Mouse (Mus musculus): ENCODE data around the gene Adora2a.
"Not testable (repeated sequence)": the region's sequence is repeated elsewhere in the genome, so short reads cannot be mapped to it uniquely, and the experiment has no call there.

Gene Adora2a

DNA sequence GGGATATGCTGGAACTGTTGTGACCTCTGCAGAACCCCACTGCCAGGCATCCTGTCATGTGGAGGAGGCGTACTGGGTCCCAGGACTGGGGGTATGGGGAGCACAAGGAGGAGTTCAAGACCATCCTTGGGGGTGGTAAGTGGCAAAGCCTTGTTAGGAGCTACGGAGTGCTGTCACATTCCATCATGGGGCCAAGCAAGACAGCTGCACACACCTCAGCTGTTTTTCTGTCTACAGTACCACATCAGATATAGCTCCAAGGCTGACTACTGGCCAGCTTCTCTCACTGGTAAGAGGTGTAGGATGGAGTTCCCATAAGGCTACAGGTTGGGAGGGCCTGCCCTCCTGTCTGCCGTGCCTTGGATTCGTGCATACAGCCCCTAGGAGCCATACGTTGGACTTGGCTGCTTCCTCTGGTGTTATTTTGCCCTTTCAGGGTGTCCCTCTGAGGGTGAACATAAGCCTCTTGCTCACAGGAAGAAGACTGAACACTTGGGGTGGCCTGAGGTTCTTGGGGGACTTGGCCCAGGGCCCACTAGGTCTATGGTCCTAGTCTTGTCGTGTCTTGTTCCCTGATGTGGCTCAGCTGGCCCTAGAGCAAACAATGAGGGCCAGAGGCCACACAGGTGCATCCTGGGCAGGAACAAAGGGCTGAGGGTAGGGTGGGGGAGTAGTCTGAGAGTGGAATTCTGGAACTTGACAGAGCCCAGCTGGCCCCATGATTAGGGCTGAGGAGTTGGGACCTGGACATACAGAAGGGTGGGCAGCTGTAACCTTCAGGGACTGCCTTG, 2.3 kb upstream of the Adora2a start:
- no peak for DNase-seq (ENCODE audit: low read depth)

DNA sequence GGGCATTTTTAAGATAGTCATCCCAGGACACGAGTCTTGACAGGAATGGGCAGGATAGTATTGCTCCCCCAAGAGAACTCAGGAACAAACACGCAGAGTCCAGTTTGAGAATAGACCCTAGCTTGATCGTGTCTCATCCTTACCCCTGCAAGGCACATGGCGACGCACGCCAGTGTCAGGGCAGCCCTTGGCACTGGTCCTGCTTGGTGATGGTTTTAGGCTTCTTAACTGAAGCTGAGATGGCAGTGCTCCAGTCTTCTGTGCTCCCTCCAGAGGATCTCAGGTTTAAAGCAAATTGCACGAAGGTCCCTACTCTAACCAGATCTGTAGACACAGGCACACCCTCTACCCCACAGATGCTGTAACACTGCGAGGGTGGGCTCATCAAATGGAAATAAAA, 921 bp upstream of the Adora2a start:
- no peak for DNase-seq (ENCODE audit: low read depth)

DNA sequence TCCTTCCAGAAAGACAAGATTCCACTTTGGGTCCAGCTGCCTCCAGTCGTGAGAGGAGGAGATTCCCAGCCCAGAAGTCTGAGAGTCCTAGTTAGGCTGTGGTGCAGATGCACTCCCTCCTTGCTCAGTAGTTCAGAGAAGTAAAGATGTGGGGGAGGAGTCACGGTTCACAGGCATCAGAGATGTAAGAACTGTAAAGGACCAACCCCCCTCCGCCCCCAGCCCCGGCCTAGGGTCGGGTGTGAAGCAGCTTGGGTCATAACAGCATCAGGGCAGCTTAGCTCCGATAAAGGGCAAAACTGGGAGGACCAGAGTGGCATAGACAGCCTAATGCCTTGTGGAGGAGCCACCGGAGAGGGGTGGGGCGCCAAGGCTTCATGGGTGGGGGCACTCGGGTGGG, 205 bp upstream of the Adora2a start:
- DNase-seq (ENCODE audit: low read depth): no peak

DNA sequence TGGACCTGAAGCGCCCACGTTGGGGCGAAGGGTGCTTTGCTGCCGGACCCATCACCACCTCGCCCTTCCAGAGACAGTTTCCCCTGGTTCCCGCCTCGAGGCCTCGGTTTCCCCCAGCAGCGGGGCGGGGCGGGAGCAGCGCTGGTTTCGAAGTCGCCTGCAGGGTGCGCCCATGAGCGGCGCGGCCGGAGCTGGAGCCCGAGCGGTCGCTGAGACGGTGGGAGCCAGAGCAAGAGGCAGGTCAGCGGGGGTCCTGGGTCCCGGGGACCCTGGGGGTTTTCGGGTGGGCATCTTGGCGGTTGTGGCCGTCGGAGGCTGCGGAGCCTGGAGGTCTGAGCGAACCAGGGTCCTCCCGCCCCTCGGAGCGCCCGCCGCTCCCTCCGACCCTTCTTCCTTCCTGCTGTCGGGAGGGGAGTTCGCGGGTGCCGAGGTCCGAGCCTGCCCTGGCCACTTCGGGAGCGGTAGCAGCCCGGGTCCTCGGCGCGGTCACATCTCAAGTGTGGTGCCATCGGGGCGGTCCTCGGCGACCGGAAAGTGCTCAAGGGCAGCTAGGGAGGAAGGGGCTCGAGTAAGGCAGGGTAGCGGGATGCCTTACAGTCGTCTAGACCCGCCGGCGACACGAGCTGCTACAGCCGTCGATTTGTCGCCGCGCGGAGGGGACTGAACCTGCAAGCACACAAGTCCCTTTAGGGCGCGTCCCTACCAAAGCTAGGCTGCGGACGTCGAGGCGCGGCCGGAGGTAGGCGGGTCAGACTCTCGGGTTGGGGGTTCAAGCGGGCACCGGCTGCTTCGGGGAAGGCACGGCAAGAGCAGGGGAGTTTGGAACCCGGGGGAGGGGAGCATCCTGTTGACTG, 458 bp downstream of the Adora2a start:
- no peak for DNase-seq (ENCODE audit: low read depth)

DNA sequence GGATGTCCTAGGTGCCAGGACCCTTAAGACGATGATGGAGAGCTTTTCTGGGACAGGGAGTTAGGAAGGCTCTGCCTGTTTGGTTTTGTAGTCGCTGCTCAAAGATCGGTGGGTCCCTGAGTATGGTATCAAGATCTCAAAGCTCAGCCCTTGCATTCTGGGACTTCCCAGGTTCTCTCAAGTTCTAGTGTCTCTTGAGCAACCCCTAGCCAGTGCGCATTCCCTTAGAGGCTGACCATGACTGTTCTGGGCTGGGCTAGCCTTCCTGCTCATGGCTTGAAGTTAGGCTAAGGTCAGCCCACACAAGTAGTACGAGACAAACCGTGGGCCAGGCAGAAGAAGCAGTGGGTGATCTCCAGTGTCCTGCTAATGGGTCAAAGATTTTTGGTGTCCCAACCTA, 1.5 kb downstream of the Adora2a start:
- DNase-seq (ENCODE audit: low read depth): no peak

DNA sequence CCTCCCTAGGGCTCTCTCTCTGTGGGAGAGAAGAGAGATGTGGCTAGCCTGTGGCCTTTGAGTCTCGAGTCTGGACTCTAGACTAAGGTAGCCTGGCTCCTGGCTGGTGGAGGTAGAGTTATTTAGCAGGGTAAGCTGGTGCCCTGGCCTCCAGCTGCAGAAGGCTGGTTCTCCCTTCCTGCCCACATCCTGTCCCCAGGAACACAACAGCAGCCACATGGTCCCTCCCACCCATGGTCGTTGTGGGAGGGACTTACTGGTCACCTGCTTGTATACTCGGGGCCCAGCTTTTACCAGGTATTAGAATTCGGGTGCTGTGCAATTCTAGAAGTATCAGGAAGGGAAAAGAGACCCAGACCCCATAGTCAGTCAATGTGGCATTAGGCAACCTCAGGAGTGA, 3.6 kb downstream of the Adora2a start:
- DNase-seq (ENCODE audit: low read depth): no peak

DNA sequence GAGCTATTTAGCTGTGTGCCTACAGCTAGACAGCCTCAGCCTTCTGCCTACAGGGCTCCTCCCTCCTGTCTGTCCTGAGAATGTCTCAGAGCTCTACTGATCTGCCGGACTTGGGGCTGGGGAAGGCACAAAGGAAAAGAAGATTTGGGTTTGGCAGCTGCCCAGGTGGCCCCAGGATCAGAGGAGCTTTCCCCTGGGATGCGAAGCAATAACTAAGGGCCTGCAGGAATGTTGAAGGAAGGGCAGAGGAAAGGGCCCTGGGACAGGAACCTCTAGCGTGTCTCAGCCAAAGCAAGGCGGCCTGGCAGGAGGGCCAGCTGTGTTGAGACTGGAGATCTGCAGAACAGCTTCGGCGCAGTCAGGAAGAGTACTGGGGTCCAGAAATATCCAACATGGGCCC, 6.3 kb downstream of the Adora2a start:
- peak; percentile 41 for DNase-seq (ENCODE audit: low read depth)

DNA sequence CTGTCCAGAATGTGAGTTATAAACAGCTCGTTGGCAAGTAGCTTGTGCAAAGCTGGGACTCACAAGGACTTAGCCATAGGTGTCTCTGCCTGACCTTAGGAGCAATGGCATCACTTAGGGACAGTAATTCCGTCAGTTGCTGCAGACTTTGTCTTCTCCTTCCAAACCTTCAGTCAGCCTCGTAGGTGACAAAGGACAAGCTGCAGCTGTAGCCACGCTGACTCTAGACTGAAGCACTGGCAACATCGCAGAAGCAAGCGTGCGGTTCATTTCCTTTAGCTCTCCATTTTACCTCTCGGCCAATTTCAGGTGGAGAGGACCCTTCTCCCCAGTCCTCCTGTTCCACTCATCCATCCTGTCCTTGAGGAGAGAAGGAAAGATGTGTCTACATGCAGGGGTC, 7.3 kb downstream of the Adora2a start:
- DNase-seq (ENCODE audit: low read depth): no peak

DNA sequence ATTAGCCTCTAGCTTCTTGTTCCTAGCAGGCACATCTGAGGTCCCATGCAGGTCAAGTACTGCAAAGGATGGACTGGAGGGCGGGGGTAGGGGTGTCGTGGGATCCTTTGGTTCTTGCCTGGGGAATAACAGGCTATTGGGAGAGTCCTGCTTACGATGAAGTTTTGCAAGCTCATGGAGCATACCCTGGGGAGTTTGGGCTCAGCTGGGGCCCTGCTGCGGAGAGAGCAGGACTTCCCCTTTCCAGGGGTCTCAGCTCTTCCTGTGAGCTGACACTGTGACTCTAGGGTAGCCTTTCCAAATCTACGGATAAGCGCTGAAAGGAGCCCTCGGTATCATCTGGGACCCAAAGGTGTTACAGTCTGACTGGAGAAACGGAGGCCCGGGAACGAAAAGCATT, 7.7 kb downstream of the Adora2a start:
- no peak for DNase-seq (ENCODE audit: low read depth)

DNA sequence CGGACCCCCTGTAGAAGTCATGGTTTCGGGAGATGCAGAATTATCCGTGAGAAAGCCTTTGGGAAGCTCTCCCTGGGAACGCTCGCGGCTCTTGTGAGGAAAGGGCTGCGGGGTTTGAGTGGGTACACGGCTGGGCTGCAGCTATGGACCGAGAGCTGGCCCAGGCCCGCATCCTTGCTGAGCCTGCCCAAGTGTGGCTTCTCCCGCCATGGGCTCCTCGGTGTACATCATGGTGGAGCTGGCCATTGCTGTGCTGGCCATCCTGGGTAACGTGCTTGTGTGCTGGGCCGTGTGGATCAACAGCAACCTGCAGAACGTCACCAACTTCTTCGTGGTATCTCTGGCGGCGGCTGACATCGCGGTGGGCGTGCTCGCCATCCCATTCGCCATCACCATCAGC, 9.1 kb downstream of the Adora2a start:
- DNase-seq (ENCODE audit: low read depth): no peak

DNA sequence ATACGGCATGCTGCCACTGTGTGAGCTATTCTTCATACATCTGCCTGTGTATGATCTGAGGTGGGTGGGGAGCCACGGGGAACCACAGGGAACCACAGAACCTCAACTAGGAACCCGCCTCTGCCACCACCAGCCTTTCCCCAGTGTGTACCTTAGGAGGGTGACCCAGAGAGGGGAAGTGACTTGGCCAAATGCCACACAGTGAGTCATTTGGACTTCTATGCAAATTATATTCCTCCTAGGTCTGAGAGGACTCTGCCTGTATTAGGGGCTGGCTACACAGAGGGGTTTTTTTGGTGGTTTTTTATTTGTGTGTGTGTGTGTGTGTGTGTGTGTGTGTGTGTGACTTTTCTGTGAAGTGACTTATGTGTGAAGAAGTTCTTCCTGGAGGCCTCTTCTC, 9.9 kb downstream of the Adora2a start:
- peak; percentile 45 for DNase-seq (ENCODE audit: low read depth)

DNA sequence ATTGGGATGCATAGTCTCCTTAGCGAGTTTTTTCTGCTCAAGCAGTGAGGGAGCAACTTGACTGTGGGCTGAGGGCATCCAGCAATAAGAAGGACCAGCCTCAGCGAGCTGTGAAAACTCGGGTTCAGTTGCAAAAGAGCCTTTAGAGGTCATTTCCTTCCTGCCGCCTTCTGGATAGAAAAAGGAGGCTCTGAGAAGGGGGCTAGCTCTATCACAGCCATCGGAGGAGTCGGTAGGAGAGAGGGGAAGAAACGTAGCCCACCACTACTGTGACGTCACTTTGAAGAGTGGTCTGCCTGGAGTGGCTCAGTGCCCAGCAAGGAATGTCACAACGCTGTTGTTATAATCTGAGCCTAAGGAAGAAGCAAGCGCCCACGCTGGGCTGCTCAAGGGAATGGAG, 10.4 kb downstream of the Adora2a start:
- DNase-seq (ENCODE audit: low read depth): no peak

DNA sequence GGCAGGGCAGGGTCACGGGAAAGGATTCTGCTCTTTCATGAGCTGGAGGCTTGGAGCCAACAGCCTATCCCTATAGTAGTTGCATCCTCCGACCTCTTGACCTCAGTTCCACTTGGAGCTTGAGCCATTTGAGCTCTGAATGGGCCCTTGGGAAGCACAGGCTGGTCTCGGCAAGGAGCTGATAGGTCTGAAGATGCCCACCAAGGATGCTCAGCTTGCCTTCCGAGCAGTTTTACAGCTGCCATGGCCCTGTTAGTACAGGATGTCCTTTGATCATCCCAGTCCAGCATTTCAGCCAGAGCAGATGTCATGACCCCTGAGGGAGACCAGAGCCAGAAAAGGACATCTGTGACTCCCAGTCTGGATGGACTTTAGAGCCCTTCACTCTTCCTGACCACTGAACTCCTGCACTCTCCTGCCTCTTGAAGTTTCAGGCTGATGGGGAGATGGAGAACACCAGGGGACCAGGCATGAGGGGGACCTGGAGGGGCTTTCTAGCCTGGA, 11.6 kb downstream of the Adora2a start:
- no peak for DNase-seq (ENCODE audit: low read depth)

DNA sequence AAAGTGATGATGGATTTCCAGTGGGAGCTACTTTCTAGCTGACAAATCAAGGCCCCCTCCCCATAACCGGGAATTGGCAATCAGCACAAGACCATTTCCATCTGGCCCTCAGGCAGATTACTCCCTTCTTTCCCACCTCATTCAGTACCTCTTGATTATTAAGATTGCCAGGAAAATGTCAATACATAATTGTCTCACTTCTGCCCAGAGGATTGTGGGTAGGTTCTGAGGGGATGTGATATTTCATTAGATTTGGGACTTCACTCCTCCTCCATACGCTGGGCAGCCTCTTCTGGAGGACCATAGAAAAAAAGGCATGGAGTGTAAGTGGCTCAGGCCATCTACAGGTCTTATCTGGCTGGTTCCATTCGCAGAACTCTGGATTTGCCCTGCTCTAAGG, 15.6 kb downstream of the Adora2a start:
- no peak for DNase-seq (ENCODE audit: low read depth)

DNA sequence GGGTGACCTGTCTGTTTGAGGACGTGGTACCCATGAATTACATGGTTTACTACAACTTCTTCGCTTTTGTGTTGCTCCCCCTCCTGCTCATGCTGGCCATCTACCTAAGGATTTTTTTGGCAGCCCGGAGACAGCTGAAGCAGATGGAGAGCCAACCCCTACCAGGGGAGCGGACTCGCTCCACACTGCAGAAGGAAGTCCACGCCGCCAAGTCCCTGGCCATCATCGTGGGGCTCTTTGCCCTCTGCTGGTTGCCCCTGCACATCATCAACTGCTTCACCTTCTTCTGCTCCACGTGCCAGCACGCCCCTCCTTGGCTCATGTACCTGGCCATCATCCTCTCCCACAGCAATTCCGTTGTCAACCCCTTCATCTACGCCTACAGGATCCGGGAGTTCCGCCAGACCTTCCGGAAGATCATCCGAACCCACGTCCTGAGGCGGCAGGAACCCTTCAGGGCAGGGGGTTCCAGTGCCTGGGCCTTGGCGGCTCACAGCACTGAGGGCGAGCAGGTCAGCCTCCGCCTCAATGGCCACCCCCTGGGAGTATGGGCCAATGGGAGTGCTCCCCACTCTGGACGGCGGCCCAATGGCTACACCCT, 16.6 kb downstream of the Adora2a start:
- DNase-seq (ENCODE audit: low read depth): no peak

DNA sequence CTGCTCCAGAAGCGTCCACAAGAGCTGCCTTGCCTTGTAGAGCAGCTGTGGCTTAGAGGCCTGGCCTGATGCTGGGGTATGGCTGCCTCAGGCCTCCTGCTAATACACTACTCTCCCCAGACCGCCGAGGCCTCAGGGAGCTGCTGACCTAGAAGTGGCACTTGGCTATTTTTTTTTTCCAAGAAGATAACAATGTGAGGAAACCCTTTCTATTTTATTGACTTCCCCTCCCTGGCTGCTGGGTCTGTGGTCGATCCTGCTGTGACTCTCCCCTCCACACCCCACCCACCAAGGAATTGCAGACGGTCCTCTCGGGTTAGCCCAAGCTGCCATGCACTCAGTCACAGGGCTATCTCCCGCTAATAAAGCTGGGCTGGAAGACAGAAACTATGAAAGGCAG, 17.5 kb downstream of the Adora2a start:
- DNase-seq (ENCODE audit: low read depth): no peak

DNA sequence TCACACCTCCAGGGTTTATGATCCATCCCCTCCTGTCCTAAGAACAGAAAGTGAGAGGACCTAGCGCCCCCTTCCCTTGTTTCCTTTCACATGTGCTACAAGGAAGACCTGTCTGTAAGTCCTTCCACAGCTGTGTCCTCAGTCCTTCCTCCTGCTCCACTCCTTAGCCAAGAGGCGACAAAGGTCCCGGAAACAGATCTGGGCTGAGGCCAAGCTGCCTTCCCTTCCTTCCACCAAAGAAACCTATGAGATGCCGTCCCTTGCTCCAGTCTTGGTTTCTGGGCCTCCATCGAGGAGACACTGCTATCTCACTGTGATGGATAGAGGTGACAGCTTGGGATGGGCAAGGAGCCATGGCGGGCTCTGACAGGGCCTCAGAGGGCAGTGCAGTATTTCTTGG, 18.4 kb downstream of the Adora2a start:
- no peak for DNase-seq (ENCODE audit: low read depth)

DNA sequence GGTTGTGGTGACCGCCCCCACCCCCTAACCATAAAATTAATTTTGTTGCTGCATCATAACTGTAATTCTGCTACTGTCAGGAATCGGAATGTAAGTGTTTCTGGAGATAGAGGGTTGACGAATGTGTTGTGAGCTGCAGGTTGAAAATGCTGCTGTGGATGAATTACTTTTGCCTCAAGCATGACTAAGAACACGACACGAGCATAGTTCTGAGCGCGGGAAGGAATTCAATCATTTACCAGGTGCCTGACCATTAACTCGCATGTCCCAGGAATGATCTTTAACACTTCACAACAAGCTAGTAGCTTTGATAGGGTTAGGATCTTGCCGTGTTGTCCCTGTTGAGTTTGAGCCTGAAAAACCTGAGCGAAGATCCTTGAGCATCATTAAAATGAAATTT, 20.6 kb downstream of the Adora2a start:
- no peak for DNase-seq (ENCODE audit: low read depth)

DNA sequence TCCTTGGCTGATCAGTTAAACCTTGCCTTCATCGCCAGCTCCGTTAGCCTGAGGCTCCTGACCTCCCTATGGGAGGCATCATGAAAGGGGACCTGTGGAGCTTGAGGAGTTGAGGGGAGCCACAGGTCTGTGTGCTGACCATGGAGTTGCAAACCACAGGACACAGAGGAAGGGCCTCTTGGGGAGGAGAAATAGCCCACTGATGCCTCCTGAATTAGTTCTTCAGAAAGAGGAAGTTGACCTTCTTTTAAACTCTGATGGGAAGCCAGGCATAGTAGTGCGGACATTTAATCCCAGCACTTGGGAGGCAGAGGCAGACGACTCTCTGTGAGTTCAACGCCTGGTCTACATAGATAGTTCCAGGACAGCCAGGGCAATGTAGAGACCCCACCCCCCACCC, 22.2 kb downstream of the Adora2a start:
- no peak for DNase-seq (ENCODE audit: low read depth)

DNA sequence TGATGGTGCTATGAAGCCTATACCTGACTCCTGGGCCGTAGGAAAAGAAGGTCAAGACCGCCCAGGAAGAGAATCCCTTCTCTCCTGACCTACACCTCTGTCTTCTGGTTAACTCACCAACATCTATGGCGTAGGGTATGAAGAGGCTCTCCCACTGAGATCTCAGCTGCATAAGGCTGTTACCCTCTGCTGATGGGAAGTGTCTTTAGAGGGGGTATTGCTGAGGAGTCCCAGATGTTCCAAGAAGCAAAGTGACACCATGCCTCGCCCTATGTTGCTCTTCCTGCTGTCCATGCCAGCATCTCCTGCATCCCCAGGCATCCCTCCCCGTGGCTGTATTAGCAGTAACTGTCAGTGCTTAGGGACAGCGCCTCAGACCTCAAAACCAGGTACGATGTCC, 22.7 kb downstream of the Adora2a start:
- no peak for DNase-seq (ENCODE audit: low read depth)

DNA sequence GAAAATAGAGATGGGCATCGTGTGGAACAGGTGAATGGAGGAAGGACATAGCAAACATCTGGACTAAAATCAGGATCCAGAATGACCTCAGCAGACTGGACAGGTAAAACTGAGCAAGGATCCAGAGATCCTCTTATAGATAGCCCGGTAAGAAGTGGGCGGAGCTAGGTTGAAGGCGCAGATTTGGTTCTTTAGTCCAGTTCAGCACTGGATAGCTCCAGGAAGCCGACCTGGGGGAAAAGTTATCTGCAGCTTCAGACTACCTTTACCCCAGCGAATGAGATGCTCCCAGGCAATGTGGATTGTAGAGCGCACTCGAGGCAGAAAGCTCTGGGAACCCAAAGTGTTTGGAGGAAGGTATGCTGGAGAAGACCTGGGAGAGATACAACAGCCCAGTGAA, 25.3 kb downstream of the Adora2a start:
- peak; percentile 30 for DNase-seq (ENCODE audit: low read depth)

DNA sequence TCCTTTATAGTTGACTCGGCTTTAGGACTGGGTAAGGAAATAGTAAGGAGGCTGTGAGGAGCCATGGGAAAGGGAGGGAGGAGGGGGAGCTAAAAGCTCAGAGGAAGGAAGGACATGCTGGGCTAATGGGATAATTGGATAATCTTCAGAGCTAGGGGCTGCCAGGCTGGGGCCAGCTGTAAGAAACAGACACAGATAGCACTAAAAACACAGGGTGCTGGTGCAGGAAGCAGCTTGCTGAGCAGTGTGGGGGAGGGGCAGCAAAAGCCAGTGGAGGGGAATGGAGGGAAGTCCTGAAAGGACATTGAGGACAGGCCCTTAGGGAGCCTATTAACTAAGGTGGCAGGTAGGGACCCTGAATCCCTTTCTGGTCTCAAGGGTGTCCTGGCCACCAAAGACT, 27.9 kb downstream of the Adora2a start:
- DNase-seq (ENCODE audit: low read depth): not testable (repeated sequence)

DNA sequence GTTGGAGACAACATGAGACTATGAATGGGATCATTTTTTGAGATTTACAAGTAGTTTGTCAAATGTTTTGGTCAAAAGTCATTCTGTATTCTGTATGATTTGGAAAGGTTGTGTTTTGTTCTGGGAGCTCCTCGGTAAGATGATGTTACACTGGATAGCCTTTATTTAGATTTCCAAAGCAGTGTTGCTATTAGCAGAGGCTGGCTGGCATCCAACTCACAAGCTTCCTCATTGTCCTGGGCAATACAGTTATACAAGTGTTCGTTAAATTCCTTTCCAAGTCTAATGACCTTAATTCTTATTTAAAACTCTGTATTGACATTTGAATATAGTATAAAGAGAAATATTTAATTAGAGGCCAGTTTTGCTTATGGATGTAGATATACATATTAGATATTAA, 28.6 kb downstream of the Adora2a start:
- DNase-seq (ENCODE audit: low read depth): no peak

Measured in NIH3T3 (cell line).